Mouse (Mus musculus) cortical plate, adult 2 months (tissue): ENCODE measurements at regions not wholly inside any gene's neighbourhood (a gene's known extent, or its start where the extent isn't known, plus 50 kb on each side); places are given as distances from the start of the nearest gene placed in this dataset.

Experiments used
- H3K27ac ChIP-seq: fragments of 200-500 bp; 2 replicates; pipeline ENCODE4 v1.5.1; 2012; ENCODE audit warnings: low read length, control low read depth, inconsistent platforms; ENCODE audit not compliant: insufficient read depth
- H3K4me1 ChIP-seq: fragments of 200-500 bp; 2 replicates; pipeline ENCODE4 v1.6.1; 2011; ENCODE audit warnings: low read length; ENCODE audit not compliant: control insufficient read depth, insufficient read depth
- H3K4me3 ChIP-seq: fragments of 200-500 bp; 2 replicates; pipeline ENCODE4 v1.5.1; 2011; ENCODE audit warnings: mild to moderate bottlenecking, low read length, control low read depth; ENCODE audit not compliant: insufficient read depth
- CTCF ChIP-seq: fragments of 200-500 bp; IDR thresholded peaks from 2 replicates; pipeline ENCODE4 v1.5.1; 2011; ENCODE audit warnings: mild to moderate bottlenecking, control low read depth, low read length; ENCODE audit not compliant: insufficient read depth; ENCODE audit errors: extremely low read depth
- POLR2A ChIP-seq: fragments of 200-500 bp; IDR thresholded peaks from 2 replicates; pipeline ENCODE4 v1.6.1; 2011; ENCODE audit warnings: mild to moderate bottlenecking, low read length, control low read depth; ENCODE audit not compliant: insufficient read depth; ENCODE audit errors: extremely low read depth

DNA sequence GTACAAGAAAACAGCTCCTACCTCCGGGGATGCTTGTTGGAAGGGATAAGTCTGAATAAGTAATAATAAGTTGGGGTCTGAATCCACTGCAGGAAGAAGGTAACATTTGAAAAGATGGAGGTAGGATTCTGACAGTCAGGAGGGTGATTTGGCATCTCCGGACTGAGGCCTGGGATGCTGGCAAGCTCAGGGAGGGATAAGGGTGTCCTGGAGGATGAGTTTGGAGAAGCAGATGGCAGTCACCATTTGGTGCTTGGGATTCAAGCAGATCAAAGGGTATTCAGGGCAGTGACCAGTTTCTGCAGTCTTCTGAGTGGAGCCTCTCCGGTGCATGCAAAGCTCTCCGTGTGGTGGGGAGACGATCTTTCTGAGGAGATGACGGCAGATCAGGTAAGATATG lies 62.9 kb upstream of the Gm2310 start:
- TF ChIP-seq CTCF = no peak
- no peak for TF ChIP-seq POLR2A
- no peaks in the 10 kb centered on the region for H3K4me1 ChIP-seq
- H3K27ac ChIP-seq = no peak overlapping the region
- H3K4me3 ChIP-seq = no peak overlapping the region

DNA sequence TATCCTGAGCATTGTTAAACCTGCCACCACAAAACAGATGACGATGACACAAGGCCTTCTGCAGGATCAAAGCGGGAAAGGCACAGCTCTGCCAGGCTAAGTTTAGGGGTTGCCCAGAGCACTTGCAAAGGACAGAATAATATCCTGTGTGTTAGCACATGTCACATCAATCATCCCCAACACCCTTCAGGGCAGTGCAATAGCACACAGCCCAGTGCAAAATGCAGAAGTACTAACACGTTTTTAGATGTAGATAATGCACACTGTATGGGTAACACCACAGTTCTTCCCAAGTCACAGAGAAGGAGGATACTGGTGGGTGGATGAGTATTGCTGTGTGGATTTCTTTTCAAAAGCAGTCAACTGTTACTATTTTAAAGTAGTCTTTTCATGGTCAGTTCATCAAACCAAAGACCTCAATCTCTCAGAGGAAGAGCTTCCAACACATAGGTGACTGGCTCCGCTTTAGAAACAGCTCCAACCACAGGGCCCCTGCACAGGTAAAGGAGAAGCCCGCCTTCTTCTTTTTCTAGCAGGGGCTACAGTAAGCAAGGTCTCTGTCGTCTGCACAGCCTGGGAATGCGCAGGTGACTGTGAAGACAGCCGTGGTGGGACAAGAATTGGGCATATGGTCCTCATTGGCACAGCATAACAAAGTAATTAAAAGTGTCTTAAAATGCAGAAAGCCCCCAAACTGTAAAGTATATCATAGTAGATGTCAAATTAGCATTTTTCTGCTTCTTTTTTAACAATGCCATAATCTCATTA lies 61.6 kb upstream of the Gm2310 start:
- Histone ChIP-seq H3K4me3 (no peak overlapping the region), H3K4me1 (no peaks in the 10 kb centered on the region), H3K27ac (no peak overlapping the region)
- TF ChIP-seq POLR2A (no peak), CTCF (no peak)

- Histone ChIP-seq H3K4me1 (no peaks in the 10 kb centered on the region), H3K4me3 (no peak overlapping the region), H3K27ac (no peak overlapping the region)
- TF ChIP-seq CTCF = no peak
- TF ChIP-seq POLR2A = no peak
Measured at GRCm38 (mm10) chr15:8580077-8580476, 60.3 kb upstream of the Gm2310 start.

DNA sequence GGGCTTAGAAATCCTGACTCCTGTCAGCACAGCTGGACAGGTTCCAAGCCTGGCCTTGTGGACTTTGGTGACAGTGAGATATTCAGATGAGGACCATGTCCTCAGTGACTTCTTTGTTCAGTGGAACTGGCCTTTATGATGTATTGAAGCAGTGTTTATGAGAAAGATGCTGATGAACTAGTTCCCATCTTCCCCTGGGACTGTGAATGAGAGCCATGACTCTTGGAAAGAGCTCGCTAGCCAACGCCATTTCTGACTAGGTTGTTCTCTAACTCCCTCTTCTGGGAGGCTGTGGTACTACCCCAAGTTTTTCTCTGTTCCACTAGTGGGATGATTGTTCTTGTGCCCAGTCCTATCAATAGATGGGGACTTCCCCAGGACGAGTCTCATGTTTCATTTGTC lies 57.7 kb upstream of the Gm2310 start:
- no peaks in the 10 kb centered on the region for H3K4me1 ChIP-seq
- TF ChIP-seq POLR2A = no peak
- TF ChIP-seq CTCF = peak; percentile 57

GRCm38 (mm10) chr15:8576975-8577374 lies 57.2 kb upstream of the Gm2310 start:
- no peak for TF ChIP-seq POLR2A
- TF ChIP-seq CTCF = no peak
- H3K27ac ChIP-seq = no peak overlapping the region
- no peaks in the 10 kb centered on the region for H3K4me1 ChIP-seq
- H3K4me3 ChIP-seq = no peak overlapping the region

More for the DNA sequence above, 57.7 kb upstream of the Gm2310 start:
- Histone ChIP-seq H3K27ac (no peak overlapping the region), H3K4me3 (no peak overlapping the region)

DNA sequence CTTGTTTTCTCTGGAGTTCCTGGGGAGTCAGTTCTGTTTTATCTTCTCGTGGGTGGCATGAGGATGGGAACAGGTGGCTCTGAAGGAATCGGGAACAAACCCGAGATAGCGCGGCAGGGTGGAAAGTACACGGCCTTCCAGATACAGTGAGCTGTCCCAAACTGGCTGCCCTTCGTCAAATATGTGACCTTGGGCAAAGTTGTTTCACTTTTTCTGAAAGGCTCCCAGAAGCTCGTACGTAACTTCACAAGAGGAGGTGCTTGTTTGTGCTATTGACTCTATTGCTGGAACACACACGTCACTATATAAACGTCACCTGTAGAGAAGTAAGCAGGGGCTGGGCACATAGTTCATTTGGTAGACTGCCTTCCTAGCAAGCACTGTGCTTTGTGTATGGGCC lies 49.9 kb upstream of the Gm2310 start:
- H3K27ac ChIP-seq = no peak overlapping the region
- peak overlapping the region; percentile 41 for H3K4me3 ChIP-seq
- TF ChIP-seq POLR2A = no peak
- no peak for TF ChIP-seq CTCF
- no peaks in the 10 kb centered on the region for H3K4me1 ChIP-seq
